Mouse (Mus musculus) intestine, embryonic 14.5 days (tissue): ENCODE measurements around the gene Nanos3. TPM values are rescaled to one million over a fixed set of nuclear protein-coding genes. Genes with fewer than 3 reads are reported as not detected.
A peak's percentile ranks its signal among the peaks of the same experiment; 100 is the strongest.

Experiments used
- ATAC-seq: fragments of 200-750 bp; cut with Nextera tagmentation; replicated peaks from 2 replicates; pipeline ENCODE4 v1.8.0; 2017; ENCODE audit warnings: low read depth, moderate number of reproducible peaks, moderate TSS enrichment, moderate library complexity; ENCODE audit not compliant: low FRiP score, low TSS enrichment
- DNase-seq: peaks from one replicate; pipeline ENCODE4 v3.0.0-alpha.2; 2018; ENCODE audit warnings: low spot score
- H3K27ac ChIP-seq: fragments of 300-500 bp; sonication (generic); 2 replicates; pipeline ENCODE4 v1.5.1; 2014; ENCODE audit warnings: low read depth, mild to moderate bottlenecking, control low read depth
- H3K27me3 ChIP-seq: fragments of 300-500 bp; sonication (generic); replicated peaks from 2 replicates; pipeline ENCODE4 v1.6.1; 2014; ENCODE audit warnings: low read length, control low read depth; ENCODE audit not compliant: control insufficient read depth, insufficient read depth
- H3K36me3 ChIP-seq: fragments of 300-500 bp; sonication (generic); 2 replicates; pipeline ENCODE4 v1.6.1; 2014; ENCODE audit warnings: low read length, control low read depth; ENCODE audit not compliant: control insufficient read depth, insufficient read depth
- H3K4me1 ChIP-seq: fragments of 300-500 bp; sonication (generic); replicated peaks from 2 replicates; pipeline ENCODE4 v1.6.1; 2014; ENCODE audit warnings: low read length, control low read depth, mixed read lengths; ENCODE audit not compliant: control insufficient read depth, insufficient read depth
- H3K4me2 ChIP-seq: fragments of 300-500 bp; sonication (generic); 2 replicates; pipeline ENCODE4 v1.6.1; 2014; ENCODE audit warnings: low read length
- H3K4me3 ChIP-seq: fragments of 300-500 bp; sonication (generic); 2 replicates; pipeline ENCODE4 v1.5.1; 2014; ENCODE audit warnings: low read depth, low read length, control low read depth, mixed read lengths
- H3K9ac ChIP-seq: fragments of 300-500 bp; sonication (generic); 2 replicates; pipeline ENCODE4 v1.6.1; 2014; ENCODE audit warnings: mild to moderate bottlenecking, low read length
- H3K9me3 ChIP-seq: fragments of 300-500 bp; sonication (generic); 2 replicates; pipeline ENCODE4 v1.6.1; 2016; ENCODE audit warnings: low read length, control low read depth; ENCODE audit not compliant: control insufficient read depth
- WGBS: fragments of 180-500 bp; shearing (Covaris S2); extraction: QIAGEN DNeasy Blood & Tissue Kit; methylation state at CpG from one replicate; pipeline ENCODE4 v1.1.7; 2014; 5-methylcytosine and 5-hydroxymethylcytosine counted together
- polyA plus RNA-seq: library from polyadenylated mRNA; unstranded; fragments of >200 nt; fragmentation: Nextera tagmentation; extraction: Ambion mirVana; gene quantifications from 2 replicates; pipeline ENCODE4 v1.2.1, GENCODE M21; 2014

Gene Nanos3
- polyA plus RNA-seq, 1 experiment from 2014 or later: 4.1 TPM

GRCm38 (mm10) chr8:84197922-84198774 lies 13.1 kb upstream of the Nanos3 start:
- peak; percentile 68 for ATAC-seq
- Histone ChIP-seq H3K4me1 (peaks cover 51% of the 10 kb centered on the region), H3K4me3 (peak overlapping the region; percentile 44), H3K9ac (peak overlapping the region; percentile 63), H3K27me3 (no peaks in the 10 kb centered on the region), H3K27ac (peak overlapping the region; percentile 99), H3K4me2 (peak overlapping the region; percentile 56), H3K36me3 (no peaks in the 10 kb centered on the region), H3K9me3 (no peaks in the 10 kb centered on the region)
- WGBS: 2% methylated on average over 30 of the region's 30 CpGs
- peak; percentile 92 for DNase-seq

- no peaks in the 10 kb centered on the region for H3K27me3 ChIP-seq
- peak overlapping the region; percentile 63 for H3K9ac ChIP-seq
- no peaks in the 10 kb centered on the region for H3K9me3 ChIP-seq
- peaks cover 50% of the 10 kb centered on the region for H3K4me1 ChIP-seq
- peak overlapping the region; percentile 56 for H3K4me2 ChIP-seq
- peak; percentile 98 for DNase-seq
- WGBS: 2% methylated on average over 43 of the region's 43 CpGs
- H3K4me3 ChIP-seq: peak overlapping the region; percentile 44
- no peaks in the 10 kb centered on the region for H3K36me3 ChIP-seq
- peak; percentile 57 for ATAC-seq
- H3K27ac ChIP-seq: peak overlapping the region; percentile 99
Observed at GRCm38 (mm10) chr8:84197141-84197921, 12.3 kb upstream of the Nanos3 start.

DNA sequence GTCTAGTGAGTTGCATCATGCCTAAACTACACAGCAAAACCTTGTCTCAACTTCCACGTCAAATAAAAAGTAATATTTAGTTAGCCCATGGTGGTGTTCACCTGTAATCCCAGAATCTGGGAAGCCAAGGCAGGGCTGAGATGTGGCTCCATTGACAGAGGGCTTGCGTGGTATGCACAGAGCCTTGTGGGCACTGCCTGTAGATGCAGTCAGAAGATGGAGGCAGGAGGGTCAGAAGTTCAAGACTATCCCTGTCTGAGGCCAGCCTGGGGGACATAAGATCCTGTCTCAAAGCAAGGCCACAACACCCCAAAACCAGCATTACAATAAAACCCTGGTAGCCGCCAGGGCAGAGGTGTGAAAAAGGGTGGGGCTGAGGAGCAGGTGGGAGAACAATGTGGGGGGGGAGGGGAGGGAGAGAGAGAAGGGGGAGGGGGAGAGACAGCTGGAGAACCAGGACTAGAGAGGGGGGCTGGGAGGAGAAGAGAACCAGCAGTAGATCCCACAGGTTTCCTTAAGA lies 9.3 kb upstream of the Nanos3 start:
- Histone ChIP-seq H3K27ac (no peak overlapping the region), H3K36me3 (no peaks in the 10 kb centered on the region), H3K4me1 (peaks cover 36% of the 10 kb centered on the region), H3K9ac (no peak overlapping the region), H3K27me3 (no peaks in the 10 kb centered on the region), H3K4me3 (no peak overlapping the region), H3K4me2 (no peak overlapping the region), H3K9me3 (no peaks in the 10 kb centered on the region)
- DNase-seq (no peak), ATAC-seq (no peak)
- WGBS: 81% methylated on average over 3 of the region's 3 CpGs

DNA sequence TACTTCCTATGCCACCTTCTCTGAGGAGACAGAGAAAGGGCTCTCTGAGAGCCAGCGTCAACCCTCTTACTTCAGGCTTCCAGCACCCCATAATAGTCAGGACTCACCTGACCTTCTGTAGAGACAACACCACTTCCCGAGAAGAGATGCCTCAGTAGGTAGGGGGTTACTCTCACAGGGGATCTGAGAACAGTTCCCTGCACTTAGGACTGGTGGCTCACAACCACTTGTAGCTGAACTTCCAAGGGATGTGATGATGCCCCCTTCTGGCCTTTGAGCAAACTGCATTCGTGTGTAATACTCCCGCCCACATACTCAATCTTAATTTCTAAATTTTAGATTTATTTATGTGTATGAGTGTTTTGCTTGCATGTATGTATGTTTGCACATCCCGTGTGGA lies 8.5 kb upstream of the Nanos3 start:
- Histone ChIP-seq H3K27ac (no peak overlapping the region), H3K4me3 (no peak overlapping the region), H3K36me3 (no peaks in the 10 kb centered on the region), H3K27me3 (no peaks in the 10 kb centered on the region), H3K9ac (no peak overlapping the region), H3K4me1 (peaks cover 29% of the 10 kb centered on the region), H3K4me2 (no peak overlapping the region), H3K9me3 (no peaks in the 10 kb centered on the region)
- WGBS: 79% methylated on average over 5 of the region's 5 CpGs
- DNase-seq: no peak
- ATAC-seq: no peak

- Histone ChIP-seq H3K4me2 (peak overlapping the region; percentile 52; the same call in 1 of the 2 replicates), H3K27ac (no peak overlapping the region; the same call in 1 of the 2 replicates), H3K27me3 (no peaks in the 10 kb centered on the region), H3K36me3 (no peaks in the 10 kb centered on the region), H3K4me3 (no peak overlapping the region), H3K4me1 (peaks cover 25% of the 10 kb centered on the region), H3K9ac (no peak overlapping the region; the same call in 1 of the 2 replicates), H3K9me3 (no peaks in the 10 kb centered on the region)
- no peak for ATAC-seq
- no peak for DNase-seq
- WGBS: 71% methylated on average over 4 of the region's 4 CpGs
Observed at GRCm38 (mm10) chr8:84193161-84193560, 8.1 kb upstream of the Nanos3 start.

DNA sequence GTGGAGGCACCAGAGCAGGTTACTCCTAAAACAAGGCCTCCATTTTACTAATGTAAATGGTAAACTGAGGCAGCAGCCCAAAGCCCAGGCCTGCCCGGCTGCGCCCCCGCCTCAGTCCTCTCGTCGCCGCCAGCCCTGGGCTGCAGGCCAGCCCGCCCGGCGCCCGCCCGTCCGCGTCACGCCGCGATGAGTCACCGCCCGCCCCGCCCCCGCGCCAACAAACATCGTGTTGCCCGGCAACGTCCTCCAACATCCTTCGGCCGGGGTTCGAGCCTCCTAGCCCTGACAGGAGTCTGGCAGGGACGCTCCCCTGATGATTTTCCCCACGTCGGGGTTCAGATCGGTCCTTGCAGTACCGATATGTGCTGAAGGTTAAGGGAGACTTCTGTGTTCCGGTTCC lies 7.5 kb upstream of the Nanos3 start:
- H3K36me3 ChIP-seq: no peaks in the 10 kb centered on the region
- H3K4me1 ChIP-seq: peaks cover 19% of the 10 kb centered on the region
- H3K4me3 ChIP-seq: peak overlapping the region; percentile 11; the same call in 1 of the 2 replicates
- ATAC-seq (peak; percentile 63), DNase-seq (peak; percentile 94)
- WGBS: 3% methylated on average over 33 of the region's 33 CpGs
- H3K9ac ChIP-seq: peak overlapping the region; percentile 46
- H3K27me3 ChIP-seq: no peaks in the 10 kb centered on the region
- H3K27ac ChIP-seq: peak overlapping the region; percentile 92
- H3K9me3 ChIP-seq: no peaks in the 10 kb centered on the region
- H3K4me2 ChIP-seq: peak overlapping the region; percentile 52

- peaks cover 21% of the 10 kb centered on the region for H3K4me1 ChIP-seq
- 30% methylated on average over 13 of the region's 13 CpGs for WGBS
- peak overlapping the region; percentile 11; the same call in 1 of the 2 replicates for H3K4me3 ChIP-seq
- peak overlapping the region; percentile 46 for H3K9ac ChIP-seq
- peak overlapping the region; percentile 52 for H3K4me2 ChIP-seq
- no peaks in the 10 kb centered on the region for H3K36me3 ChIP-seq
- no peaks in the 10 kb centered on the region for H3K27me3 ChIP-seq
- DNase-seq (peak; percentile 83), ATAC-seq (peak; percentile 77)
- no peaks in the 10 kb centered on the region for H3K9me3 ChIP-seq
- H3K27ac ChIP-seq: peak overlapping the region; percentile 92
Observed at GRCm38 (mm10) chr8:84192023-84192422, 7.0 kb upstream of the Nanos3 start.

GRCm38 (mm10) chr8:84190191-84190867 lies 5.3 kb upstream of the Nanos3 start:
- Histone ChIP-seq H3K27me3 (no peaks in the 10 kb centered on the region), H3K36me3 (no peaks in the 10 kb centered on the region), H3K4me3 (no peak overlapping the region), H3K4me2 (no peak overlapping the region), H3K9me3 (no peaks in the 10 kb centered on the region), H3K27ac (no peak overlapping the region), H3K4me1 (peaks cover 21% of the 10 kb centered on the region), H3K9ac (no peak overlapping the region)
- WGBS: 91% methylated on average over 7 of the region's 7 CpGs
- DNase-seq (no peak), ATAC-seq (no peak)
